Mouse (Mus musculus) ES-E14 (cell line): Measurements from ENCODE around the gene Bcas3.

Experiments used
- CHD2 ChIP-seq: IDR thresholded peaks from 2 replicates; pipeline ENCODE4 v1.6.1; 2014; ENCODE audit warnings: mild to moderate bottlenecking, low read depth, low read length, inconsistent platforms
- MAFK ChIP-seq: IDR thresholded peaks from 2 replicates; pipeline ENCODE4 v1.6.1; 2014; ENCODE audit warnings: mild to moderate bottlenecking, low read depth, low read length, inconsistent platforms; ENCODE audit not compliant: insufficient read depth

- TF ChIP-seq CHD2: no peak
- no peak for TF ChIP-seq MAFK
These were observed 290.1 kb downstream of the Bcas3 start for GRCm38 (mm10) chr11:85643025-85643424.
